Mouse (Mus musculus): ENCODE measurements around the gene Osbpl3.

DNA sequence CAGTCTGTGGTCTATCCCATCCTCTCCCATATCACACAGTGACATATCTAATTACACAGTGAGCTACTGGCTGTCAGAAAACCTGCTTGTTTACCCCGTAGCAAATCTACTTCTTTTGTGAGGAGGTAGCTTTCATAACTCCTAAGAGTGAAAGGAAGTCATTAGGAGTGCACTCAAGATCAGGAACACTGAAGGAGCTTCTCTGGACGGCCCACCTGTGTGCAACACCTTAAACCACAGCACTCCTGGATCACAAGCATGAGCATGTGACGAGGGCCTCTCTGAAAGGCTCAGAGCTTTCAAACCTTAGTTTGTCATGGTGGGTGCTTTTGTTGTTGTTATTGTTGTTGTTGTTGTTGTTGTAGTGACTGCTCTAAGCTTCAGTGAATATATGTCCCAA, 10.4 kb upstream of the Osbpl3 start:
- TF ChIP-seq CTCF (IDR thresholded peaks at IDR 0.05) (no peak), EP300 (IDR thresholded peaks at IDR 0.05; ENCODE audit: insufficient read depth, low read depth, low read length) (no peak), POLR2A (IDR thresholded peaks at IDR 0.05; ENCODE audit: insufficient read depth, low read depth, low read length) (no peak)
